Mouse (Mus musculus) forebrain, embryonic 11.5 days (tissue): ENCODE measurements around the gene Zfp429. TPM values are rescaled to one million over a fixed set of nuclear protein-coding genes. Genes with fewer than 3 reads are reported as not detected.
"Not testable (repeated sequence)": the region's sequence is repeated elsewhere in the genome, so short reads cannot be mapped to it uniquely, and the experiment has no call there.

ENCODE experiments used
- ATAC-seq: fragments of 200-750 bp; cut with Nextera tagmentation; replicated peaks from 2 replicates; pipeline ENCODE4 v1.8.0; 2017; ENCODE audit warnings: moderate TSS enrichment; ENCODE audit not compliant: low FRiP score
- DNase-seq: peaks from one replicate; pipeline ENCODE4 v3.0.0-alpha.2; 2017; ENCODE audit warnings: low spot score
- H3K27ac ChIP-seq: fragments of 300-500 bp; sonication (generic); 2 replicates; pipeline ENCODE4 v1.5.1; 2014; ENCODE audit warnings: low read depth, low read length
- H3K27me3 ChIP-seq: fragments of 300-500 bp; sonication (generic); 2 replicates; pipeline ENCODE4 v1.6.1; 2014; ENCODE audit warnings: mild to moderate bottlenecking, low read length, mixed read lengths; ENCODE audit not compliant: control insufficient read depth, insufficient read depth
- H3K36me3 ChIP-seq: fragments of 300-500 bp; sonication (generic); 2 replicates; pipeline ENCODE4 v1.6.1; 2014; ENCODE audit warnings: mild to moderate bottlenecking, low read length, moderate library complexity, mixed read lengths; ENCODE audit not compliant: control insufficient read depth, insufficient read depth
- H3K4me1 ChIP-seq: fragments of 300-500 bp; sonication (generic); replicated peaks from 2 replicates; pipeline ENCODE4 v1.6.1; 2014; ENCODE audit warnings: low read length, mixed read lengths; ENCODE audit not compliant: control insufficient read depth, insufficient read depth
- H3K4me2 ChIP-seq: fragments of 300-500 bp; sonication (generic); 2 replicates; pipeline ENCODE4 v1.6.1; 2014; ENCODE audit warnings: low read depth, mild to moderate bottlenecking, low read length, moderate library complexity, mixed read lengths; ENCODE audit not compliant: severe bottlenecking
- H3K4me3 ChIP-seq: fragments of 300-500 bp; sonication (generic); 2 replicates; pipeline ENCODE4 v1.5.1; 2014; ENCODE audit warnings: low read depth, low read length
- H3K9ac ChIP-seq: fragments of 300-500 bp; sonication (generic); 2 replicates; pipeline ENCODE4 v1.6.1; 2014; ENCODE audit warnings: low read length
- H3K9me3 ChIP-seq: fragments of 300-500 bp; sonication (generic); 2 replicates; pipeline ENCODE4 v1.6.1; 2016; ENCODE audit warnings: low read length, mixed read lengths; ENCODE audit not compliant: control insufficient read depth
- WGBS: fragments of 180-500 bp; shearing (Covaris S2); extraction: QIAGEN DNeasy Blood & Tissue Kit; methylation state at CpG from one replicate; pipeline ENCODE4 v1.1.7; 2014; 5-methylcytosine and 5-hydroxymethylcytosine counted together
- polyA plus RNA-seq: library from polyadenylated mRNA; unstranded; fragments of >200 nt; fragmentation: Nextera tagmentation; extraction: Ambion mirVana; gene quantifications from 2 replicates; pipeline ENCODE4 v1.2.1, GENCODE M21; 2014

Gene Zfp429
- polyA plus RNA-seq, 1 experiment from 2014 or later = 3.7 TPM

GRCm38 (mm10) chr13:67415759-67416158, 16.1 kb upstream of the Zfp429 start:
- Histone ChIP-seq H3K9ac (no peak overlapping the region), H3K9me3 (no peaks in the 10 kb centered on the region), H3K4me1 (peaks cover 2% of the 10 kb centered on the region; the same call in 1 of the 2 replicates), H3K4me2 (no peak overlapping the region), H3K27ac (no peak overlapping the region), H3K27me3 (no peaks in the 10 kb centered on the region), H3K4me3 (no peak overlapping the region), H3K36me3 (no peaks in the 10 kb centered on the region)
- DNase-seq = no peak
- 89% methylated on average over 6 of the region's 6 CpGs for WGBS
- ATAC-seq = no peak

GRCm38 (mm10) chr13:67413634-67414033, 14.0 kb upstream of the Zfp429 start:
- not testable (repeated sequence) for H3K4me2 ChIP-seq, H3K9ac ChIP-seq, H3K27me3 ChIP-seq, H3K4me3 ChIP-seq, H3K4me1 ChIP-seq, DNase-seq, H3K36me3 ChIP-seq, ATAC-seq, H3K27ac ChIP-seq, H3K9me3 ChIP-seq
- 85% methylated on average over 3 of the region's 3 CpGs for WGBS

GRCm38 (mm10) chr13:67376255-67376654, 23.4 kb downstream of the Zfp429 start:
- not testable (repeated sequence) for H3K4me3 ChIP-seq, DNase-seq, H3K4me2 ChIP-seq, H3K4me1 ChIP-seq, H3K27ac ChIP-seq, H3K27me3 ChIP-seq, ATAC-seq, H3K36me3 ChIP-seq, H3K9ac ChIP-seq, H3K9me3 ChIP-seq
- WGBS = 52% methylated on average over 3 of the region's 3 CpGs

GRCm38 (mm10) chr13:67375050-67375911, 24.3 kb downstream of the Zfp429 start, which contains the start of the genes Gm28041 and Zfp456:
TSS of gene Gm28041 (minus strand) at chr13:67375733.
TSS of gene Zfp456 (minus strand) at chr13:67375810.
- peak within 1 kb of the TSS; percentile 29 for H3K4me3 ChIP-seq
- H3K4me2 ChIP-seq = peak within 1 kb of the TSS; percentile 49
- not testable (repeated sequence) for H3K27ac ChIP-seq, H3K27me3 ChIP-seq, H3K36me3 ChIP-seq, H3K4me1 ChIP-seq, H3K9me3 ChIP-seq
- DNase-seq = peak; percentile 64
- WGBS = 20% methylated on average over 13 of the region's 15 CpGs
- ATAC-seq = peak; percentile 93
- H3K9ac ChIP-seq = 0 out of 2 replicates have a peak within 1 kb of the TSS, but pooled peaks have one; percentile 20

GRCm38 (mm10) chr13:67360131-67360744, 39.4 kb downstream of the Zfp429 start, which contains the start of the genes Gm28044 and Zfp953:
TSS of gene Gm28044 (minus strand) at chr13:67360536.
TSS of gene Zfp953 (minus strand) at chr13:67360605.
- peak within 1 kb of the TSS; percentile 56 for H3K4me3 ChIP-seq
- 2% methylated on average over 15 of the region's 15 CpGs for WGBS
- no peak within 1 kb of the TSS for H3K27ac ChIP-seq
- peak within 1 kb of the TSS; percentile 68 for H3K9ac ChIP-seq
- ATAC-seq (peak; percentile 92), DNase-seq (peak; percentile 86)
- H3K4me2 ChIP-seq = peak within 1 kb of the TSS; percentile 56
- no peaks in the 10 kb centered on the region for H3K9me3 ChIP-seq
- no peaks in the 10 kb centered on the region for H3K36me3 ChIP-seq
- H3K4me1 ChIP-seq = peaks cover 2% of the 10 kb centered on the region; the same call in 1 of the 2 replicates
- H3K27me3 ChIP-seq = no peaks in the 10 kb centered on the region

- DNase-seq = no peak
- no peak overlapping the region for H3K4me2 ChIP-seq
- no peaks in the 10 kb centered on the region for H3K27me3 ChIP-seq
- no peaks in the 10 kb centered on the region for H3K4me1 ChIP-seq
- no peak overlapping the region for H3K9ac ChIP-seq
- no peaks in the 10 kb centered on the region for H3K9me3 ChIP-seq
- no peaks in the 10 kb centered on the region for H3K36me3 ChIP-seq
- no peak overlapping the region for H3K4me3 ChIP-seq
- ATAC-seq = no peak
- H3K27ac ChIP-seq = no peak overlapping the region
Measured at GRCm38 (mm10) chr13:67351854-67352253, 47.8 kb downstream of the Zfp429 start.

GRCm38 (mm10) chr13:67343422-67343821, 56.2 kb downstream of the Zfp429 start:
- H3K4me1 ChIP-seq = no peaks in the 10 kb centered on the region
- H3K4me3 ChIP-seq = no peak overlapping the region
- no peaks in the 10 kb centered on the region for H3K9me3 ChIP-seq
- ATAC-seq (no peak), DNase-seq (no peak)
- no peak overlapping the region for H3K27ac ChIP-seq
- no peak overlapping the region for H3K4me2 ChIP-seq
- H3K27me3 ChIP-seq = no peaks in the 10 kb centered on the region
- H3K36me3 ChIP-seq = no peaks in the 10 kb centered on the region
- 93% methylated on average over 2 of the region's 2 CpGs for WGBS
- H3K9ac ChIP-seq = no peak overlapping the region
